Comparison of ENCODE assay signal across 31 mouse cellular contexts in the genomic region with DNA sequence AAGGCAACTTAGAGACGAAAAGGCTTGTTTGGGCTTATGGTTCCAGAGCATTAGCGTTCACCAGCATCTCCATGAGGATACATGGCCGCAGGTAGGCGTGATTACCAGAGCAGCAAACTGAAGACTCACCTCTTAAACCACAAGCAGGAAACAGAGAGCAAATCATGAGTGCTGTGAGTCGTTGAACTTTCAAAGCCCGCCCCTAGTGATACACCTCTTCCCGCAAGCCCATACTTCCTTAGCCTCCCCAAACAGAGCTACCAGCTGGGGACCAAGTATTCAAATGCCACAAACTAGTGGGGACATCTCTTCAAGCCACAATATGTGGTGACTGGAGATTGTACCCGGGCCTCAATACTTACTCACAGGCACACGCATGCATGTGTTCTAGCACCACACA.
A peak's percentile ranks its signal among the peaks of the same experiment; 100 is the strongest.
DNase-seq lines count a peak whose midpoint lies in the region; ATAC-seq lines count a peak whose summit lies in the region.
"Had no signal": no experiment of that assay in that cellular context is flagged by ENCODE, and none has a peak within 500 bp of the region (broad histone marks: within the 10 kb centered on the region; RNA-seq: fewer than 3 reads in every experiment).

No protein-coding gene starts in this region.

- no peak overlapping the region for H3K4me3 ChIP-seq in heart, embryonic 16.5 days (ENCODE audit: low read length)
- H3K4me3 ChIP-seq in heart, embryonic 11.5 days (ENCODE audit: low read depth, low read length) = no peak overlapping the region
- no peak overlapping the region for H3K4me3 ChIP-seq in kidney, embryonic 15.5 days (replicated peaks)
- H3K4me3 ChIP-seq: embryonic facial prominence, embryonic 12.5 days; heart, adult 2 months; heart, embryonic 13.5 days; hindbrain, embryonic 12.5 days; limb, embryonic 13.5 days; megakaryocyte, embryonic 14.5 days; neural tube, embryonic 12.5 days had no signal

- 75% methylated on average over 9 of the region's 9 CpGs for WGBS in heart, embryonic 16.5 days
- 80% methylated on average over 9 of the region's 9 CpGs for WGBS in heart, embryonic 11.5 days (ENCODE audit: insufficient replicate concordance)
- 81% methylated on average over 9 of the region's 9 CpGs for whole genome bisulfite sequencing in kidney, embryonic 15.5 days

- H3K27ac ChIP-seq in heart, embryonic 16.5 days (ENCODE audit: low read length) = 0 out of 2 replicates have a peak overlapping the region, but pooled peaks have one; percentile 7
- no peak overlapping the region for H3K27ac ChIP-seq in heart, embryonic 11.5 days (ENCODE audit: low read depth, low read length)
- H3K27ac ChIP-seq in kidney, embryonic 15.5 days = no peak overlapping the region
- H3K27ac ChIP-seq: embryonic facial prominence, embryonic 12.5 days; heart, adult 2 months; heart, embryonic 13.5 days; hindbrain, embryonic 12.5 days; hindbrain, postnatal 0 days; limb, embryonic 13.5 days; neural tube, embryonic 12.5 days; stomach, postnatal 0 days had no signal

- peaks cover 15% of the 10 kb centered on the region for H3K4me1 ChIP-seq in heart, embryonic 16.5 days (ENCODE audit: control insufficient read depth, insufficient read depth, low read length)
- H3K4me1 ChIP-seq in heart, embryonic 11.5 days (ENCODE audit: control insufficient read depth, insufficient read depth, low read length) = peaks cover 10% of the 10 kb centered on the region; the same call in 1 of the 2 replicates
- H3K4me1 ChIP-seq in kidney, embryonic 15.5 days = peaks cover 19% of the 10 kb centered on the region
- H3K4me1 ChIP-seq: megakaryocyte, embryonic 14.5 days had no signal

- ATAC-seq in heart, embryonic 16.5 days (replicated peaks; ENCODE audit: extremely low read depth, insufficient read depth, low FRiP score) = no peak
- ATAC-seq in heart, embryonic 11.5 days (replicated peaks; ENCODE audit: insufficient number of reproducible peaks, low FRiP score, low TSS enrichment) = no peak
- peak; percentile 60 to 68; a peak in 3 of 4 replicates for ATAC-seq in hematopoietic stem cell, adult 5-6 weeks (replicated peaks in 1 of 2; ENCODE audit: insufficient read depth in 1 of 2, low FRiP score in 2 of 2, low TSS enrichment in 1 of 2, low read depth in 1 of 2, poor library complexity in 2 of 2, severe bottlenecking in 2 of 2)
- no peak for ATAC-seq in kidney, embryonic 15.5 days (replicated peaks; ENCODE audit: low FRiP score)
- ATAC-seq: forebrain, embryonic 14.5 days; hindbrain, postnatal 0 days; intestine, postnatal 0 days; liver, postnatal 0 days; midbrain, embryonic 16.5 days had no signal

- no peak overlapping the region for H3K4me2 ChIP-seq in heart, embryonic 16.5 days (ENCODE audit: low read depth, low read length)
- H3K4me2 ChIP-seq in heart, embryonic 11.5 days = no peak overlapping the region
- no peak overlapping the region for H3K4me2 ChIP-seq in kidney, embryonic 15.5 days
- H3K4me2 ChIP-seq: embryonic facial prominence, embryonic 12.5 days; heart, embryonic 13.5 days; hindbrain, embryonic 12.5 days; limb, embryonic 13.5 days; liver, embryonic 11.5 days; neural tube, embryonic 12.5 days had no signal

- no peaks in the 10 kb centered on the region for H3K9me3 ChIP-seq in heart, embryonic 16.5 days (replicated peaks; ENCODE audit: control insufficient read depth, low read length)
- H3K9me3 ChIP-seq in heart, embryonic 11.5 days (replicated peaks; ENCODE audit: control insufficient read depth, low read length) = no peaks in the 10 kb centered on the region
- no peaks in the 10 kb centered on the region for H3K9me3 ChIP-seq in kidney, embryonic 15.5 days (replicated peaks)
- H3K9me3 ChIP-seq: embryonic facial prominence, embryonic 12.5 days; heart, embryonic 13.5 days; hindbrain, embryonic 12.5 days; limb, embryonic 13.5 days; megakaryocyte, embryonic 14.5 days; neural tube, embryonic 12.5 days had no signal

- H3K27me3 ChIP-seq in heart, embryonic 16.5 days (ENCODE audit: control insufficient read depth, insufficient read depth, low read length) = no peaks in the 10 kb centered on the region
- H3K27me3 ChIP-seq in heart, embryonic 11.5 days (ENCODE audit: control insufficient read depth, insufficient read depth, low read length) = peaks cover 3% of the 10 kb centered on the region; the same call in 1 of the 2 replicates
- H3K27me3 ChIP-seq in kidney, embryonic 15.5 days = 0 out of 2 replicates have a peak, but pooled peaks cover 3% of the 10 kb centered on the region
- H3K27me3 ChIP-seq: embryonic facial prominence, embryonic 12.5 days; heart, embryonic 13.5 days; neural tube, embryonic 12.5 days had no signal

- no peak overlapping the region for H3K9ac ChIP-seq in heart, embryonic 16.5 days (ENCODE audit: low read length)
- H3K9ac ChIP-seq in heart, embryonic 11.5 days (ENCODE audit: low read depth, low read length) = no peak overlapping the region
- no peak overlapping the region for H3K9ac ChIP-seq in kidney, embryonic 15.5 days
- H3K9ac ChIP-seq: embryonic facial prominence, embryonic 12.5 days; heart, embryonic 13.5 days; hindbrain, embryonic 12.5 days; limb, embryonic 13.5 days; liver, postnatal 0 days; neural tube, embryonic 12.5 days had no signal

- peak; percentile 18 to 37 for DNase-seq in thymus, postnatal 36 days
- DNase-seq in thymus, postnatal 10 days (ENCODE audit: low spot score in 2 of 2) = no peak
- no peak for DNase-seq in left cerebral cortex, adult 18-20 months (ENCODE audit: low spot score in 2 of 2)
- DNase-seq in ovary, adult 18-20 months (ENCODE audit: low spot score) = no peak
- DNase-seq: adrenal gland, adult 8-10 months; cerebellum, adult 8-10 months; cerebellum, postnatal 25 days; gastrocnemius, postnatal 36 days; heart, adult 2 months; heart, postnatal 14 days; kidney, adult 9 months; kidney, postnatal 14 days; liver, postnatal 0 days; lung, postnatal 36 days; right cerebral cortex, postnatal 4 days had no signal

- H3K36me3 ChIP-seq in heart, embryonic 16.5 days (ENCODE audit: control insufficient read depth, insufficient read depth) = no peaks in the 10 kb centered on the region
- no peaks in the 10 kb centered on the region for H3K36me3 ChIP-seq in heart, embryonic 11.5 days (ENCODE audit: control insufficient read depth, insufficient read depth, low read length)
- H3K36me3 ChIP-seq in kidney, embryonic 15.5 days = no peaks in the 10 kb centered on the region
- H3K36me3 ChIP-seq: embryonic facial prominence, embryonic 12.5 days; heart, embryonic 13.5 days; hindbrain, embryonic 12.5 days; limb, embryonic 13.5 days; neural tube, embryonic 12.5 days had no signal

Comparison
In these comparisons a context has a peak if more than half of its experiments do, and no peak if none do; other contexts are left out.
1. DNase-seq: peak in thymus, postnatal 36 days (2 of 2); none in thymus, postnatal 10 days (0 of 2), left cerebral cortex, adult 18-20 months (0 of 2) and ovary, adult 18-20 months (single experiment).
2. ATAC-seq: peak in hematopoietic stem cell, adult 5-6 weeks (2 of 2); none in heart, embryonic 16.5 days (single experiment), heart, embryonic 11.5 days (single experiment) and kidney, embryonic 15.5 days (single experiment).